Mouse (Mus musculus): ENCODE results near the gene Asic4. TPM values are rescaled to one million over a fixed set of nuclear protein-coding genes. Genes with fewer than 3 reads are reported as not detected.

Gene Asic4
- polyA plus RNA-seq (2014; fragmentation: Nextera tagmentation; extraction: Ambion mirVana), result 4.6 and 5.9 TPM in 2 replicates

DNA sequence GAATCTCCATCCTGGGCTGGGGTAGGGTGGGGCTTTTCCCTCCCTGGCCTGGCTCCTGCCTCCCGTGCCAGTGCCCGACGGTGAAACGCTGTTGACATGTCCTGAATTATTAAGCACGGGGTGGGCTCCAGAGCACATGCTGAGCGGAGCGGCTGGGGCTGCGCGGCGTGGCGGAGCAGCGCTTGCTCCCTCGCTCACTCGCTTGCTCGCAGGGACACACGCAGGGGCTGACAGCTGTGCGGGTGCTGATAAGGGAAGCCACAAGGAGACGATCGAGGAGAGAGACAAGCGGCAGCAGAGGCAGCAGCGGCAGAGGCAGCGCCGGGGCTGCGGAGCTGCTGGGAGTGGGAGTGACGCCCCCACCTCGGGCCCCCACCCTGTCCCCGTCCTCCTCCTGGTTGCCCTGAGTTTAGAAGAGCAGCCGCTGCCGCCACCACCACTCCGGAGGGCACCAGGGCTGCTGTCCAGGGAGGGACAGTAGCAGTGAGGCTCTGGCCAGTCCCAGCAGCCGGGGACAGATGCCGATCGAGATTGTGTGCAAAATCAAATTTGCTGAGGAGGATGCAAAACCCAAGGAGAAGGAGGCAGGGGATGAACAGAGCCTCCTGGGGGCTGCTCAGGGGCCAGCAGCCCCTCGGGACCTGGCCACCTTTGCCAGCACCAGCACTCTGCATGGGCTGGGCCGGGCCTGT, at the start of gene Asic4:
TSS of gene Asic4 (plus strand) at position 123 of the 692 bp plus-strand sequence.
- peak within 1 kb of the TSS; percentile 56 for H3K4me2 ChIP-seq
- ATAC-seq (ENCODE audit: low FRiP score), result no peak
- peak within 1 kb of the TSS; percentile 69 for H3K27ac ChIP-seq (ENCODE audit: low read depth, low read length)
- peaks cover 67% of the 10 kb centered on the region for H3K4me1 ChIP-seq (ENCODE audit: control insufficient read depth, insufficient read depth, low read length)
- peaks cover 26% of the 10 kb centered on the region for H3K27me3 ChIP-seq (ENCODE audit: control insufficient read depth, insufficient read depth, low read length)
- no peaks in the 10 kb centered on the region for H3K36me3 ChIP-seq (ENCODE audit: control insufficient read depth, insufficient read depth, low read length)
- WGBS, result 2% methylated on average over 35 of the region's 35 CpGs
- no peaks in the 10 kb centered on the region for H3K9me3 ChIP-seq (ENCODE audit: control insufficient read depth, low read length)
- H3K9ac ChIP-seq (ENCODE audit: low read length), result peak within 1 kb of the TSS; percentile 61
- DNase-seq (ENCODE audit: low spot score, missing footprints), result peak; percentile 95
- H3K4me3 ChIP-seq (ENCODE audit: low read depth, low read length), result peak within 1 kb of the TSS; percentile 37

DNA sequence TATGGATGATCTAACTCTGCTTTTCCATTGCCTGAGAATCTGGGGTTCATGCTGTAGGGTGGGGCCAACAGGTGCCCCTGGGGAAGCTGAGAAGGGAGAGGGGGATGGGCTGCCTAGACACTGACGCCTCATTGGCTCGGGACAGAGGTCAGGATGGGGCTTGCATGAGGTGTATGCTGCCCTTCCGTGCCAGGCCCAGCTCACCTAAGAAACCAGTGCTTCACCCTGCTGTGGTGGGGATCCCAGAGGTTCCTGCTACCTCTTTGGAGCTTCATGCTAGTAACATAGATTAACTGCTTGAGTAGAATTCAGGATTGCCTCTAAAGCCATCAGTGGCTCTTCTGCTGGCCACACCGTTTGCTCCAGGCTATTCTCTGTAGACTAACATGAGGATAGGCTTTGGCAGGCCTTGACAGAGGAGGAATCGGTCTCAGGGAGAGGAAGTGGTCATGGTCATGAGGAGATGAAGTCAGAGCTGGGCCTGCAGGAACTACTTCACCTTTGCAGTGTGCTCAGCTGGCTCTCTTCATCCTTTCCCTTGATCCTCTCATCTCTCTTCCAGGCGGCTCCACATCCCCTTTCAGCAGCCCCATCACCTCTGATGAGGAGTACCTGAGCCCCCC, 49.6 kb upstream of the Asic4 start:
- Histone ChIP-seq H3K27ac (ENCODE audit: low read depth, low read length) (no peak overlapping the region; the same call in 1 of the 2 replicates), H3K9ac (ENCODE audit: low read length) (peak overlapping the region; percentile 41), H3K4me2 (peak overlapping the region; percentile 39), H3K4me1 (ENCODE audit: control insufficient read depth, insufficient read depth, low read length) (peaks cover 26% of the 10 kb centered on the region), H3K36me3 (ENCODE audit: control insufficient read depth, insufficient read depth, low read length) (no peaks in the 10 kb centered on the region), H3K27me3 (ENCODE audit: control insufficient read depth, insufficient read depth, low read length) (no peaks in the 10 kb centered on the region), H3K4me3 (ENCODE audit: low read depth, low read length) (no peak overlapping the region), H3K9me3 (ENCODE audit: control insufficient read depth, low read length) (no peaks in the 10 kb centered on the region)
- WGBS, result 40% methylated on average over 6 of the region's 6 CpGs
- ATAC-seq (ENCODE audit: low FRiP score) (peak; percentile 3; the same call in 1 of the 2 replicates), DNase-seq (ENCODE audit: low spot score, missing footprints) (no peak)

- no peak overlapping the region for H3K4me2 ChIP-seq
- DNase-seq (ENCODE audit: low spot score, missing footprints) (no peak), ATAC-seq (ENCODE audit: low FRiP score) (no peak)
- H3K4me3 ChIP-seq (ENCODE audit: low read depth, low read length), result no peak overlapping the region
- no peaks in the 10 kb centered on the region for H3K9me3 ChIP-seq (ENCODE audit: control insufficient read depth, low read length)
- H3K27me3 ChIP-seq (ENCODE audit: control insufficient read depth, insufficient read depth, low read length), result no peaks in the 10 kb centered on the region
- no peak overlapping the region for H3K9ac ChIP-seq (ENCODE audit: low read length)
- H3K4me1 ChIP-seq (ENCODE audit: control insufficient read depth, insufficient read depth, low read length), result peaks cover 4% of the 10 kb centered on the region
- no peaks in the 10 kb centered on the region for H3K36me3 ChIP-seq (ENCODE audit: control insufficient read depth, insufficient read depth, low read length)
- no peak overlapping the region for H3K27ac ChIP-seq (ENCODE audit: low read depth, low read length)
- WGBS, result 73% methylated on average over 3 of the region's 3 CpGs
These were observed 44.7 kb upstream of the Asic4 start for GRCm38 (mm10) chr1:75405547-75405946.

GRCm38 (mm10) chr1:75406173-75406572, 44.1 kb upstream of the Asic4 start:
- no peaks in the 10 kb centered on the region; the same call in 1 of the 2 replicates for H3K4me1 ChIP-seq (ENCODE audit: control insufficient read depth, insufficient read depth, low read length)
- ATAC-seq (ENCODE audit: low FRiP score) (no peak), DNase-seq (ENCODE audit: low spot score, missing footprints) (no peak)
- H3K4me2 ChIP-seq, result no peak overlapping the region
- 98% methylated on average over 15 of the region's 15 CpGs for whole genome bisulfite sequencing
- H3K9ac ChIP-seq (ENCODE audit: low read length), result no peak overlapping the region
- H3K36me3 ChIP-seq (ENCODE audit: control insufficient read depth, insufficient read depth, low read length), result no peaks in the 10 kb centered on the region
- H3K4me3 ChIP-seq (ENCODE audit: low read depth, low read length), result no peak overlapping the region
- no peaks in the 10 kb centered on the region for H3K9me3 ChIP-seq (ENCODE audit: control insufficient read depth, low read length)
- H3K27ac ChIP-seq (ENCODE audit: low read depth, low read length), result no peak overlapping the region
- no peaks in the 10 kb centered on the region for H3K27me3 ChIP-seq (ENCODE audit: control insufficient read depth, insufficient read depth, low read length)

DNA sequence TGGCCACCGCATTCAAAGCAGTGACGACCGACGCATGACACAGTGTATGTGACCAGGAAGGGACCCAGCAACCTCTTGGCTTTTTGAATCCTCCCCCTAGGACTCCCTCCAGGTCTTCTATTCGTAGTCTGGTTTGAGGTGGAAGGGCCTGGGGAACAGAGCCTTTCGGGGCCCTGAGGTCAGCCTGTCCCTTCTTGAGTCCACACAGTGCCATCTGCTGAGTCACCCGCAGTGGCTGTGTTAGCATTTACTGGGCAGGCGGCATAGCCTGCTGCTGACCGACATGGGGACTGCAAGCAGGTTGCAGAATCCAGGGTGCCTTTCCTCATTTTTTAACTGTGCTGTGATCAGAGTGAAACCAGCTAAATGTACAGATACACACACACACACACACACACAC, 43.2 kb upstream of the Asic4 start:
- no peaks in the 10 kb centered on the region for H3K9me3 ChIP-seq (ENCODE audit: control insufficient read depth, low read length)
- H3K9ac ChIP-seq (ENCODE audit: low read length), result no peak overlapping the region
- H3K36me3 ChIP-seq (ENCODE audit: control insufficient read depth, insufficient read depth, low read length), result no peaks in the 10 kb centered on the region
- H3K4me2 ChIP-seq, result no peak overlapping the region
- no peak for DNase-seq (ENCODE audit: low spot score, missing footprints)
- H3K27ac ChIP-seq (ENCODE audit: low read depth, low read length), result no peak overlapping the region
- H3K4me1 ChIP-seq (ENCODE audit: control insufficient read depth, insufficient read depth, low read length), result no peaks in the 10 kb centered on the region
- no peak overlapping the region for H3K4me3 ChIP-seq (ENCODE audit: low read depth, low read length)
- no peaks in the 10 kb centered on the region for H3K27me3 ChIP-seq (ENCODE audit: control insufficient read depth, insufficient read depth, low read length)
- no peak for ATAC-seq (ENCODE audit: low FRiP score)
- WGBS, result 90% methylated on average over 9 of the region's 9 CpGs

GRCm38 (mm10) chr1:75408210-75408609, 42.0 kb upstream of the Asic4 start:
- Histone ChIP-seq H3K4me3 (ENCODE audit: low read depth, low read length) (no peak overlapping the region), H3K4me2 (no peak overlapping the region), H3K27ac (ENCODE audit: low read depth, low read length) (no peak overlapping the region), H3K36me3 (ENCODE audit: control insufficient read depth, insufficient read depth, low read length) (no peaks in the 10 kb centered on the region), H3K27me3 (ENCODE audit: control insufficient read depth, insufficient read depth, low read length) (no peaks in the 10 kb centered on the region), H3K9me3 (ENCODE audit: control insufficient read depth, low read length) (no peaks in the 10 kb centered on the region), H3K4me1 (ENCODE audit: control insufficient read depth, insufficient read depth, low read length) (no peaks in the 10 kb centered on the region), H3K9ac (ENCODE audit: low read length) (no peak overlapping the region)
- WGBS, result 85% methylated on average over 4 of the region's 4 CpGs
- no peak for DNase-seq (ENCODE audit: low spot score, missing footprints)
- no peak for ATAC-seq (ENCODE audit: low FRiP score)

GRCm38 (mm10) chr1:75409950-75410349, 40.3 kb upstream of the Asic4 start:
- Histone ChIP-seq H3K9ac (ENCODE audit: low read length) (no peak overlapping the region), H3K4me1 (ENCODE audit: control insufficient read depth, insufficient read depth, low read length) (no peaks in the 10 kb centered on the region), H3K4me2 (no peak overlapping the region), H3K27me3 (ENCODE audit: control insufficient read depth, insufficient read depth, low read length) (no peaks in the 10 kb centered on the region), H3K27ac (ENCODE audit: low read depth, low read length) (no peak overlapping the region), H3K36me3 (ENCODE audit: control insufficient read depth, insufficient read depth, low read length) (no peaks in the 10 kb centered on the region), H3K9me3 (ENCODE audit: control insufficient read depth, low read length) (no peaks in the 10 kb centered on the region), H3K4me3 (ENCODE audit: low read depth, low read length) (no peak overlapping the region)
- ATAC-seq (ENCODE audit: low FRiP score), result no peak
- DNase-seq (ENCODE audit: low spot score, missing footprints), result no peak
- WGBS, result 98% methylated on average over 7 of the region's 7 CpGs

GRCm38 (mm10) chr1:75412196-75412595, 38.0 kb upstream of the Asic4 start:
- ATAC-seq (ENCODE audit: low FRiP score) (no peak), DNase-seq (ENCODE audit: low spot score, missing footprints) (no peak)
- no peaks in the 10 kb centered on the region for H3K27me3 ChIP-seq (ENCODE audit: control insufficient read depth, insufficient read depth, low read length)
- H3K4me3 ChIP-seq (ENCODE audit: low read depth, low read length), result no peak overlapping the region
- no peak overlapping the region for H3K9ac ChIP-seq (ENCODE audit: low read length)
- H3K36me3 ChIP-seq (ENCODE audit: control insufficient read depth, insufficient read depth, low read length), result no peaks in the 10 kb centered on the region
- no peaks in the 10 kb centered on the region for H3K4me1 ChIP-seq (ENCODE audit: control insufficient read depth, insufficient read depth, low read length)
- H3K27ac ChIP-seq (ENCODE audit: low read depth, low read length), result no peak overlapping the region
- WGBS, result 91% methylated on average over 3 of the region's 3 CpGs
- H3K4me2 ChIP-seq, result no peak overlapping the region
- no peaks in the 10 kb centered on the region for H3K9me3 ChIP-seq (ENCODE audit: control insufficient read depth, low read length)

- no peak overlapping the region for H3K27ac ChIP-seq (ENCODE audit: low read depth, low read length)
These were observed 36.5 kb upstream of the Asic4 start for GRCm38 (mm10) chr1:75413749-75414148.

More at GRCm38 (mm10) chr1:75413749-75414148, 36.5 kb upstream of the Asic4 start:
- H3K4me1 ChIP-seq (ENCODE audit: control insufficient read depth, insufficient read depth, low read length), result no peaks in the 10 kb centered on the region
- DNase-seq (ENCODE audit: low spot score, missing footprints) (no peak), ATAC-seq (ENCODE audit: low FRiP score) (no peak)
- no peaks in the 10 kb centered on the region for H3K9me3 ChIP-seq (ENCODE audit: control insufficient read depth, low read length)
- no peak overlapping the region for H3K4me3 ChIP-seq (ENCODE audit: low read depth, low read length)
- H3K36me3 ChIP-seq (ENCODE audit: control insufficient read depth, insufficient read depth, low read length), result no peaks in the 10 kb centered on the region
- H3K4me2 ChIP-seq, result no peak overlapping the region
- no peak overlapping the region for H3K9ac ChIP-seq (ENCODE audit: low read length)
- no peaks in the 10 kb centered on the region for H3K27me3 ChIP-seq (ENCODE audit: control insufficient read depth, insufficient read depth, low read length)
- WGBS, result 58% methylated on average over 3 of the region's 3 CpGs

All from midbrain, embryonic 11.5 days (tissue).